Mouse (Mus musculus): ENCODE results near the gene Snx21. TPM values are rescaled to one million over a fixed set of nuclear protein-coding genes. Genes with fewer than 3 reads are reported as not detected.

Gene Snx21
- polyA plus RNA-seq (2015; fragmentation: Illumina TruSeq; extraction: RNeasy Lipid Tissue Mini Kit (QIAGEN cat#74804); ENCODE audit: insufficient read depth, low read depth, low replicate concordance) = 7.6 TPM

DNA sequence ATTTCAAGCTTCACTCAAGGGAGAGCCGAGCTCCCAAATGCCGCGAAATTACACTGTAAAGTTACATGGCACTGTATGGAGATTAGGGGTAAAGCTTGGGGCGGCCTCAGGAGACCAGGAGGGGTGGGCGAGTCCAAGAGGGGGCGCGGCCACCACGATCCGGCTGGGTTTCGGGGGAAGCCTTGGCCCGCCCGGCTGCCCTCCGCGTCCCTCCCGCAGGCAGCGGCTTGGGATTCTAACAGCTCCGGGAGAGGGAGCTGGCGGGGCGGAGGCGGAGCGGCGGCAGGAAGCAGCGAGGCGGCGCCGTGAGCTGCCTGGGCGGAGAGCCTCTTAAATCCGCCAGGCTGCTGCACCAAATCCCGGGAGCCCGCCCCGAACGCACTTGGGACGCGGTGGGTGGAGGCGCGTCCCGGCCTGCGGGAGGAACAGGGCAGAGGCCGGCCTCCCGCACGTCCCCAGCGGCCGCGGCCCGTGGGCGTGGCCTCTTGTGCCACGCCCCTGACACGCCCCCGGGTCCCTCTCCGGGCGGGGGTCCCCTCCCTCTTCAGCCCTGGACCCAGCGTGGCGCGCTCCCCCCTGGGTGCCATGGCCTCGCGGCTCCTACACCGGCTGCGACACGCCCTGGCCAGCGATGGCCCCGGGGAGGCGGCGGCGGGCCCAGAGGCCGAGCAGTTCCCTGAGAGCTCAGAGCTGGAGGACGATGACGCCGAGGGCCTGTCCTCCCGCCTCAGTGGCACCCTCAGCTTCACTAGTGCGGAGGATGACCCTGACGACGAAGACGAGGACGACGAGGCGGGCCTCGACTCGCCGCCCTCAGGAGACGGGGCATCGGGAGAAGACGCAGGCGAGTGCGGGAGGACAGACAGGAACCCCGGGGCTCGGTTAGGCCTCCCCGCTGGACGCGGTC lies at the start of gene Snx21:
Gene Snx21, plus strand, starts transcription at position 343 of the 907 bp plus-strand sequence.

DNA sequence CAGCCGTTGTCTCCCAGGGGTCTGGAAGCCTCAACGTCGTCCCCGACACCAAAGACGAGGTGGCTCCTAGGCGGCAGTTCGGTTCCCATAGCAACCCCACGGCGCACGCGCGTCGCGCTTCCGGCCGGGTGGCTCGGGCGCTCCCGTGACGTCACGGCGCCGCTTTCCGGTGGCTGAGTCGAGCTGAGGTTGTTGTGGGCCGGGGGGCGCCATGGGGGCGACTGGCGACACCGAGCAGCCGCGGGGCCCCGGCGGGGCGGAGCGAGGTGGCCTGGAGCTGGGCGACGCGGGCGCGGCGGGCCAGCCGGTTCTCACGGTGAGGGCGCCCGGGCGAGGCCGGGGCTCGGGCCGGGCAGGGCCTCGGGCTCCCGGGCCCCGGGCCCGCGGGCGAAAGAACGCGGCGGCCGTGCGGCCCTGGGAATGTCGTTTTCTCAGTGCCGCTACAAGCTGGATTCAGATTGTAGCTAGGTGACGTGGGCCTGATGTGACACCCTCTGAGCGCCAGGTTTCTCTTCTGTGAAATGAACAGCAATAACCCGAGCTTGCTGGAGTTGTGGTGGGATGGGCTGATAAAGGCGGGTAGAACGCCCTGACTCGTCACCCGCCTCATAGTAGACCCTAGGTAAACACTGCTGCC lies 39.7 kb upstream of the Snx21 start, which contains the start of the genes Wfdc3 and Dnttip1:
Gene Wfdc3, minus strand, starts transcription at position 89 of the 637 bp plus-strand sequence.
Gene Dnttip1, plus strand, starts transcription at position 141 of the 637 bp plus-strand sequence.

DNA sequence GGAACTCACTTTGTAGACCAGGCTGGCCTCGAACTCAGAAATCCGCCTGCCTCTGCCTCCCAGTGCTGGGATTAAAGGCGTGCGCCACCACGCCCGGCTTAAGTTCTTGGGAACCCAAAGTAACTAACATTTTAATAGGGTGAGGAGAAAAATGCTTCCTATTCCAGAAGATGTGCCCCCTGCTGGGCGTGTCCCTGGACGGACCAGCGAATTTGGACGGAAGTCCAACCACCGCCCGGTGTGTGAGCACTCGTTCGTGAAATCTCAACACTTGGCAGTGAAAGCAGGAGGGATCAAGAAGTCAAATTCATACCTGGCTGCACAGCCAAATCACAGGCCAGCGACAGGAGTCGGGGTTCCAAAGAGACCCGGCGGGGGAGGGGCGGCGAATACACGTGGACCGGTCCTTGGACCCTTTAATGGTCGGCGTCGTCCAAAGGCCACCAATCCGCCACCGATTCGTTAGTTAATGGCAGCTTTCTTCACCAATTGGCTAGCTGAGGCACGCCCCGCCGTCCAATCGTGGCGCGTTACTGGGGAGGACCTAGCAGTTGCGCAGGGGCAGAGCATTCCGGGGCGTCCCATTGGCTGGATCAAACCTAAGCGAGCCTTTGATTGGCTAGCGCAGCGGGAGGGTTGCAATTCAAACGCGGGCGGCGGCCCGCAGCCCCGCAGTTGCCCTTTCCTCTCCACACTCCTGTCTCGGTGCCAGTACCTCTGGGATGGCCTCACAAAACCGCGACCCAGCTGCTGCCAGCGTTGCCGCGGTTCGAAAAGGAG lies 16.2 kb upstream of the Snx21 start, which contains the start of gene Ube2c:
Gene Ube2c, plus strand, starts transcription at position 641 of the 780 bp plus-strand sequence.

DNA sequence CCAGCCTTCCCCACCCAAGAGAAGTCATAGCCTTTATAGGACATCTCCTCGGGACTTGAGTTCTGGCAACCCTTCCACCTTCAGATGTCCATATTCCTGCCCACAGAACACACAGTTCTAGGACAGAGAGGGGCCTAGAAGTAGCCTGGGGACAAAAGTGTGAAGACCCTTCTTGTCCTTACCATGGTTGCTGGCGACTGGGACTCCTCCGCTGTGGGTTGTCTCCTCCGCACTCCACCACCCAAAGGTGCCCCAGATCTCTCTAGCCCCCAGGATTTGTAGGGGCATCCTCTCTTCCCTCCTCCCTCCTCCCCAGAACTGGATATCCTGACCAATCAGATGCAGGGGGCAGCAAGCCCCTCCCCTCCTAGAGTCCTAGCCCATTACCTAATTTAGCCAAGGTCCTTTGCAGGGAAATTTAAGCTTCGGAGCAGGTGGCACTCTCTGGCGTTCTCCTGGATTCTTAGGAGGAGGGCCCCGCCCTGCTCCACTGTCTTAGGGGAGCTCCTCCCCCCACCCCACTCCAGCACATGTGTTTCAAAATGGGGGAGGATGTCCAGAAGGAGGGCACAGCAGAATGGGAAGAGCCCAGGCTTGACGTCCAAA lies 6.0 kb upstream of the Snx21 start, which contains the start of gene Tnnc2:
Gene Tnnc2, minus strand, starts transcription at position 487 of the 606 bp plus-strand sequence.

DNA sequence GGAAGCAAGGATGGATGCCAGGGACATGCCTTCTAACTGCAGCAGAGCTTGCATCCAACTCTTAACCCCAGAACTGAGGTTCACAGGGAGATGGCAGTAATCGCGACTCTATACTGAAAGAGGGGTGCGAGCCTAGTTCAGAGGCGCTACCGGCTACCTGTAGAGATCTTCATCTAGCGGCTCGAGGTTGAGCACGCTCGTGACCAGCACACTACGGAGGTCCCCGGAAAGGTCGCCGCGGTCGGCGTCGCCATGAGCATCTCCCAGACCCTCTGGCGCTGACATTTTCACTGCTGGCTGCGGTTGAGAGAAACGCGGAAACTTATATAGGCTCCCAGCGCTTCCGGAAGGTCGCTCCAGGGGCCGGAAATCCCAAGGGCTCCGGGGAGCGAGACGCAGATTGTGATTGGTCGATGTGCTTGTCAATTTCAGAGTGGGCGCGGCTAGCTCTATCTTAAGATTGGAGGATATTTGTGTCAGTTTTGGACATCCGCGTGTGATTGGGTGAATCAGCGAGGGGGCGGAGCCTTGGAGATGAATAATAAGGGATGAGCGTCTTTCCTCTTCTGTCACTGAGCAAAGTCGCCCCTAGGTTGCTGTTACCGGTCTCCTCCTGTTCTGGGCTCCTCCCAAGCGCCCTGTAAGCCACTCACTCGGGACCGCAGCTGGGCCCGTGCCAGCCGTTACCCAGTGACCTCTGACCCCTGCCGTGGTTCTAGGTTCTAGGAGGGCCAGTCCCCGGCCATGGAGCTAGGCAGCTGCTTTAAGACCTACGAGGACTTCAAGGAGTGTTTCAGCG lies 19.1 kb downstream of the Snx21 start, which contains the start of the genes Acot8 and Zswim3:
Gene Acot8, minus strand, starts transcription at position 350 of the 799 bp plus-strand sequence.
Gene Zswim3, plus strand, starts transcription at position 566 of the 799 bp plus-strand sequence.

DNA sequence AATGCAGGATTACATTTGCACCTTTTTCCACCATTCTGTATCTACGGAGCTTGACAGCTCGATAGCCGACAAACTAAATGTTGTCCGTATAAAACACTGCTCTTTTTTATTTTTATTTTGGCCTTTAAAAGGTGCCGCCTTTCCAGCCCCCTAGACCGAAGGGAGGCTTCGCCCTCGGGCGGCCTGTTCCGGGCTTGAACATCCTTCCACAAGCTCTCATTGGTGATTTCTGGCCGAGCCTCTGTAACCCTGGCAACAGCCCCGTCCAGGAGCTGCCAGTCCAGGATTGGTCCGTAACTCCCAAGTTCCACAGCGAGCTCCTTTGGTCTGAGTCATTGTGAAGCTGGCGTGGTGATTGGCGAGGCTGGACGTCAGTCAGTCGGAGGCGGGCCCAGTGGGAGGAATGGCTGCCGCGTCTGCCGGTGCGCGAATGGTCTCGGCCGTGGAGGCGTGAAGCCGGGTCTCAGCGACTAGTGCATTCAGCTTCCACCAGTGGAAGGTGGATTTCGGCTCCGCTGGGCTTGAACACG lies 37.1 kb downstream of the Snx21 start, which contains the start of gene Zswim1:
Gene Zswim1, plus strand, starts transcription at position 51 of the 530 bp plus-strand sequence.

DNA sequence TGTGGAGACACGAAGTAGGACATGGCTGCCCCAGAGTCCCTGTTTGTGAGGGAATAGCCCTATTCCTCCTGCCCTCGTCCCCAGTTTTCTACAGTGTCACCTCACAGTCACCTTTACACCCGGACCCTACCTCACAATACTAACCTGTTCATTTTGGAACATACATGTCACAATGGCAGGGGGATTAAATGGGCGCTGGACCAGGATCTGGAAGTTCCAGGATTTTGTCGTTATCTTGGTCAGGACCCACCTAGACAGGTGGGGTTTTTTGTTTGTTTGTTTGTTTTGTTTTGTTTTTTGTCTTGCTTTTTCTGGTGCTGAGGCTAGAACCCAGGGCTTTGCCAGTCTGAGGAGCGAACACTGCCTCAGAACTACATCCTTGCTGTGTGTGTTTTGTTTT lies 42.8 kb downstream of the Snx21 start, which contains the start of gene Spata25:
Gene Spata25, minus strand, starts transcription at position 101 of the 400 bp plus-strand sequence.

DNA sequence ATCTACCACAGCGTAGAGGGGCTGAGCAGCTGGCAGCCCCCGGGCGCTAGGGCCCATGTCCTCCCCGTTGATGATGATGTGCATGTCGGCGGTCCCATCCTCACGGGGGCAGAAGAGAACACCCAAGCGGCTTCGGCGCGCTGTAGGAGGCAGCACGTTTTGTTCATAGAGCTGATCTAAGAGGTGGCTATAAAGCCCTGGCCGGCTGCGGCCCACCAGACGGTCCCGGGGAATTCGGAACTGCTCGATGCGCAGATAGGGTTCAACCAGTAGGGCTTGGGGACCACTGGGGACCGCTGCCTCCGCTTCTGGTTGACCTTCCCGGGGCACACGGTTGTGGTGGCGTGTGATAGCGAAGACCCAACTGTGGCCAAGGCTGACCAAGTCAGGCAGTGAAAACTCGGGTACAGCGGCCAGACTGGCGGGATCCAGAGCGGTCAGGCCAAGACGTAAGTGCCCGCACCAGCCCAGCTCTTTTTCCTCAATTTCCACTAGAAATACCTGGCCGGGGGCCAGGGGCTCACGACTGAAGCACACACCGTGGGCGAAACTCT lies 47.2 kb downstream of the Snx21 start, which contains the start of gene Ctsa:
Gene Ctsa, plus strand, starts transcription at position 126 of the 554 bp plus-strand sequence.

DNA sequence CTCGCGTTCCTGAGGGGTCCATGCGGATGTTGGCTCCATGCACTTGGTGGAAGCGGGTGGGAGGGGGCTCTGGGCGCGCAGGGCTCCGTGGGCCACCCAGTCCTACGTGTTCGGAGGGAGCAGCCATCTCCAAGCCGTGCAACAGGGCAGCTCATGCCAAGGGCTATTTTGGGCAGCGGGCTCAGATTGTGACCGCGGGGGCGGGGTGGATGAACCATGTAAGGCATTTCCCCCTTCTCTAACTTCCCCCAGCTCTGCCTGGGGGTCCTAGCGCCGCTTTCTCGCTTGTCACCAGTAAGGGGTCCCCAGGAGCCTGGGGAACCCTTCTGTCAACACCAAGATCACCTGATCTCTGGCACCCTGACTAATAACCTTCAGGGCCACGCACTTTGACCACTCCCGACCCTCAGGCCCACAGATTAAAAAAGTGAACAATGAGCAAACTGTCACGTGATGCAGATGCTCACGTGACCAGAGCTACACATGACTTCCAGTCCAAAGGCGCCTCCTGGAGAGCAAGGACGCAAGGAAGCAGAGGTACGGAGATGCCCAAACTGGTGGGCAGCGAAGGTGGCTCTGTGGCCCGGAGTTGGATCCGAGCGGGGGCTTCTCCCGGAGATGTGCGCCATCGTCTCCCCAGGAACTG lies 47.8 kb downstream of the Snx21 start, which contains the start of gene Neurl2:
Gene Neurl2, minus strand, starts transcription at position 143 of the 646 bp plus-strand sequence.

Other genes starting within 250 kb of the Snx21 start
- 8.5 TPM for gene Wfdc2, start 223.4 kb upstream of the Snx21 start, polyA plus RNA-seq (2015; fragmentation: Illumina TruSeq; extraction: RNeasy Lipid Tissue Mini Kit (QIAGEN cat#74804); ENCODE audit: insufficient read depth, low read depth, low replicate concordance)
- gene Spint3, start 212.4 kb upstream of the Snx21 start, polyA plus RNA-seq (2015; fragmentation: Illumina TruSeq; extraction: RNeasy Lipid Tissue Mini Kit (QIAGEN cat#74804); ENCODE audit: insufficient read depth, low read depth, low replicate concordance) = not detected
- gene Wfdc6a, start 200.4 kb upstream of the Snx21 start, polyA plus RNA-seq (2015; fragmentation: Illumina TruSeq; extraction: RNeasy Lipid Tissue Mini Kit (QIAGEN cat#74804); ENCODE audit: insufficient read depth, low read depth, low replicate concordance) = not detected
- not detected for gene Eppin, start 192.2 kb upstream of the Snx21 start, polyA plus RNA-seq (2015; fragmentation: Illumina TruSeq; extraction: RNeasy Lipid Tissue Mini Kit (QIAGEN cat#74804); ENCODE audit: insufficient read depth, low read depth, low replicate concordance)
- not detected for gene Wfdc6b, start 172.3 kb upstream of the Snx21 start, polyA plus RNA-seq (2015; fragmentation: Illumina TruSeq; extraction: RNeasy Lipid Tissue Mini Kit (QIAGEN cat#74804); ENCODE audit: insufficient read depth, low read depth, low replicate concordance)
- gene Wfdc8, start 172.2 kb upstream of the Snx21 start, polyA plus RNA-seq (2015; fragmentation: Illumina TruSeq; extraction: RNeasy Lipid Tissue Mini Kit (QIAGEN cat#74804); ENCODE audit: insufficient read depth, low read depth, low replicate concordance) = not detected
- 1.0 TPM for gene Wfdc16, start 147.0 kb upstream of the Snx21 start, polyA plus RNA-seq (2015; fragmentation: Illumina TruSeq; extraction: RNeasy Lipid Tissue Mini Kit (QIAGEN cat#74804); ENCODE audit: insufficient read depth, low read depth, low replicate concordance)
- not detected for gene Wfdc10, start 129.8 kb upstream of the Snx21 start, polyA plus RNA-seq (2015; fragmentation: Illumina TruSeq; extraction: RNeasy Lipid Tissue Mini Kit (QIAGEN cat#74804); ENCODE audit: insufficient read depth, low read depth, low replicate concordance)
- gene Wfdc9, start 129.2 kb upstream of the Snx21 start, polyA plus RNA-seq (2015; fragmentation: Illumina TruSeq; extraction: RNeasy Lipid Tissue Mini Kit (QIAGEN cat#74804); ENCODE audit: insufficient read depth, low read depth, low replicate concordance) = not detected
- gene Wfdc11, start 111.7 kb upstream of the Snx21 start, polyA plus RNA-seq (2015; fragmentation: Illumina TruSeq; extraction: RNeasy Lipid Tissue Mini Kit (QIAGEN cat#74804); ENCODE audit: insufficient read depth, low read depth, low replicate concordance) = not detected
- not detected for gene Wfdc13, start 100.7 kb upstream of the Snx21 start, polyA plus RNA-seq (2015; fragmentation: Illumina TruSeq; extraction: RNeasy Lipid Tissue Mini Kit (QIAGEN cat#74804); ENCODE audit: insufficient read depth, low read depth, low replicate concordance)
- not detected for gene Spint4, start 87.3 kb upstream of the Snx21 start, polyA plus RNA-seq (2015; fragmentation: Illumina TruSeq; extraction: RNeasy Lipid Tissue Mini Kit (QIAGEN cat#74804); ENCODE audit: insufficient read depth, low read depth, low replicate concordance)
- not detected for gene Spint5, start 70.5 kb upstream of the Snx21 start, polyA plus RNA-seq (2015; fragmentation: Illumina TruSeq; extraction: RNeasy Lipid Tissue Mini Kit (QIAGEN cat#74804); ENCODE audit: insufficient read depth, low read depth, low replicate concordance)
- 2.3 TPM for gene Wfdc3, start 39.9 kb upstream of the Snx21 start, polyA plus RNA-seq (2015; fragmentation: Illumina TruSeq; extraction: RNeasy Lipid Tissue Mini Kit (QIAGEN cat#74804); ENCODE audit: insufficient read depth, low read depth, low replicate concordance)
- 6.2 TPM for gene Dnttip1, start 39.8 kb upstream of the Snx21 start, polyA plus RNA-seq (2015; fragmentation: Illumina TruSeq; extraction: RNeasy Lipid Tissue Mini Kit (QIAGEN cat#74804); ENCODE audit: insufficient read depth, low read depth, low replicate concordance)
- gene Ube2c, start 15.9 kb upstream of the Snx21 start, polyA plus RNA-seq (2015; fragmentation: Illumina TruSeq; extraction: RNeasy Lipid Tissue Mini Kit (QIAGEN cat#74804); ENCODE audit: insufficient read depth, low read depth, low replicate concordance) = not detected
- not detected for gene Tnnc2, start 5.9 kb upstream of the Snx21 start, polyA plus RNA-seq (2015; fragmentation: Illumina TruSeq; extraction: RNeasy Lipid Tissue Mini Kit (QIAGEN cat#74804); ENCODE audit: insufficient read depth, low read depth, low replicate concordance)
- 3.7 TPM for gene Acot8, start 19.1 kb downstream of the Snx21 start, polyA plus RNA-seq (2015; fragmentation: Illumina TruSeq; extraction: RNeasy Lipid Tissue Mini Kit (QIAGEN cat#74804); ENCODE audit: insufficient read depth, low read depth, low replicate concordance)
- 1.3 TPM for gene Zswim3, start 19.3 kb downstream of the Snx21 start, polyA plus RNA-seq (2015; fragmentation: Illumina TruSeq; extraction: RNeasy Lipid Tissue Mini Kit (QIAGEN cat#74804); ENCODE audit: insufficient read depth, low read depth, low replicate concordance)
- gene Zswim1, start 36.9 kb downstream of the Snx21 start, polyA plus RNA-seq (2015; fragmentation: Illumina TruSeq; extraction: RNeasy Lipid Tissue Mini Kit (QIAGEN cat#74804); ENCODE audit: insufficient read depth, low read depth, low replicate concordance) = 2.2 TPM
- not detected for gene Spata25, start 42.7 kb downstream of the Snx21 start, polyA plus RNA-seq (2015; fragmentation: Illumina TruSeq; extraction: RNeasy Lipid Tissue Mini Kit (QIAGEN cat#74804); ENCODE audit: insufficient read depth, low read depth, low replicate concordance)
- gene Ctsa, start 47.0 kb downstream of the Snx21 start, polyA plus RNA-seq (2015; fragmentation: Illumina TruSeq; extraction: RNeasy Lipid Tissue Mini Kit (QIAGEN cat#74804); ENCODE audit: insufficient read depth, low read depth, low replicate concordance) = 25.7 TPM
- 0.87 TPM for gene Neurl2, start 47.6 kb downstream of the Snx21 start, polyA plus RNA-seq (2015; fragmentation: Illumina TruSeq; extraction: RNeasy Lipid Tissue Mini Kit (QIAGEN cat#74804); ENCODE audit: insufficient read depth, low read depth, low replicate concordance)
- 49.6 TPM for gene Pltp, start 71.9 kb downstream of the Snx21 start, polyA plus RNA-seq (2015; fragmentation: Illumina TruSeq; extraction: RNeasy Lipid Tissue Mini Kit (QIAGEN cat#74804); ENCODE audit: insufficient read depth, low read depth, low replicate concordance)
- gene Pcif1, start 93.5 kb downstream of the Snx21 start, polyA plus RNA-seq (2015; fragmentation: Illumina TruSeq; extraction: RNeasy Lipid Tissue Mini Kit (QIAGEN cat#74804); ENCODE audit: insufficient read depth, low read depth, low replicate concordance) = 14.1 TPM
- 5.1 TPM for gene Zfp335, start 125.9 kb downstream of the Snx21 start, polyA plus RNA-seq (2015; fragmentation: Illumina TruSeq; extraction: RNeasy Lipid Tissue Mini Kit (QIAGEN cat#74804); ENCODE audit: insufficient read depth, low read depth, low replicate concordance)
- 6.0 TPM for gene Mmp9, start 155.0 kb downstream of the Snx21 start, polyA plus RNA-seq (2015; fragmentation: Illumina TruSeq; extraction: RNeasy Lipid Tissue Mini Kit (QIAGEN cat#74804); ENCODE audit: insufficient read depth, low read depth, low replicate concordance)
- 2.0 TPM for gene Slc12a5, start 175.0 kb downstream of the Snx21 start, polyA plus RNA-seq (2015; fragmentation: Illumina TruSeq; extraction: RNeasy Lipid Tissue Mini Kit (QIAGEN cat#74804); ENCODE audit: insufficient read depth, low read depth, low replicate concordance)
- 8.9 TPM for gene Ncoa5, start 249.0 kb downstream of the Snx21 start, polyA plus RNA-seq (2015; fragmentation: Illumina TruSeq; extraction: RNeasy Lipid Tissue Mini Kit (QIAGEN cat#74804); ENCODE audit: insufficient read depth, low read depth, low replicate concordance)

All from pancreas, adult 10 weeks (tissue).